16 mouse cellular contexts compared by ENCODE assay signal in genomic region chr1:82220673-82221396, GRCm38 (mm10). TPM values are rescaled to one million over a fixed set of nuclear protein-coding genes. Genes with fewer than 3 reads are reported as not detected.
DNase-seq lines count a peak whose midpoint lies in the region; ATAC-seq and TF ChIP-seq lines count a peak whose summit lies in the region.
"Had no signal": no experiment of that assay in that cellular context is flagged by ENCODE, and none has a peak within 500 bp of the region (broad histone marks: within the 10 kb centered on the region; RNA-seq: fewer than 3 reads in every experiment).

No protein-coding gene starts in this region.

- H3K36me3 ChIP-seq in hindbrain, embryonic 16.5 days (ENCODE audit: control insufficient read depth, insufficient read depth, low read length) = no peaks in the 10 kb centered on the region
- no peaks in the 10 kb centered on the region for H3K36me3 ChIP-seq in hindbrain, embryonic 13.5 days

- no peak overlapping the region for H3K27ac ChIP-seq in hindbrain, embryonic 16.5 days (ENCODE audit: low read depth, low read length)
- no peak overlapping the region for H3K27ac ChIP-seq in hindbrain, embryonic 13.5 days
- H3K27ac ChIP-seq in olfactory bulb, adult 2 months (ENCODE audit: insufficient read depth, low read depth, low read length) = 0 out of 2 replicates have a peak overlapping the region, but pooled peaks have one; percentile 29
- H3K27ac ChIP-seq: gastrocnemius, adult 2 months had no signal

- no peaks in the 10 kb centered on the region for H3K27me3 ChIP-seq in hindbrain, embryonic 16.5 days (replicated peaks; ENCODE audit: control insufficient read depth, insufficient read depth, low read length)
- H3K27me3 ChIP-seq in hindbrain, embryonic 13.5 days = no peaks in the 10 kb centered on the region

- peak; percentile 6 for DNase-seq in gastrocnemius, postnatal 14 days
- no peak for DNase-seq in gastrocnemius, postnatal 10 days
- DNase-seq in right cerebral cortex, postnatal 14 days = peak; percentile 10
- DNase-seq in right cerebral cortex, postnatal 10 days (ENCODE audit: low spot score in 2 of 2) = no peak
- no peak for DNase-seq in neural tube, embryonic 10.5 days (ENCODE audit: extremely low spot score, low spot score)
- DNase-seq: adrenal gland, adult 8-10 months; gastrocnemius, adult 2 months; kidney, adult 2 months; lung, postnatal 10 days had no signal

- H3K9me3 ChIP-seq in hindbrain, embryonic 16.5 days (ENCODE audit: control insufficient read depth, low read length) = no peaks in the 10 kb centered on the region
- no peaks in the 10 kb centered on the region for H3K9me3 ChIP-seq in hindbrain, embryonic 13.5 days

- intact Hi-C loops in gastrocnemius, postnatal 14 days (cut with DNase I; ENCODE audit: low total_unique reads) = no loop called here

- ATAC-seq in hindbrain, embryonic 16.5 days = peak; percentile 77
- no peak for ATAC-seq in hindbrain, embryonic 13.5 days (ENCODE audit: low FRiP score)
- ATAC-seq: CD4-positive, CD25-positive, alpha-beta regulatory T cell, adult 4 months had no signal

- no peak for TF ChIP-seq CTCF in olfactory bulb, adult 2 months (IDR thresholded peaks at IDR 0.05; ENCODE audit: insufficient read depth, low read depth, low read length)

- H3K4me1 ChIP-seq in hindbrain, embryonic 16.5 days (ENCODE audit: control insufficient read depth, insufficient read depth, low read depth, low read length) = no peaks in the 10 kb centered on the region
- H3K4me1 ChIP-seq in hindbrain, embryonic 13.5 days (replicated peaks) = peaks cover 11% of the 10 kb centered on the region
- peaks cover 7% of the 10 kb centered on the region for H3K4me1 ChIP-seq in olfactory bulb, adult 2 months (ENCODE audit: control insufficient read depth, insufficient read depth, low read length)

- WGBS in hindbrain, embryonic 16.5 days = 36% methylated on average over 12 of the region's 12 CpGs
- WGBS in hindbrain, embryonic 13.5 days = 39% methylated on average over 12 of the region's 12 CpGs
- 59% methylated on average over 12 of the region's 12 CpGs for WGBS in olfactory bulb, adult 2 months

- TF ChIP-seq POLR2A in olfactory bulb, adult 2 months (IDR thresholded peaks at IDR 0.05; ENCODE audit: insufficient read depth, low read depth, low read length) = no peak

- no peak overlapping the region for H3K4me2 ChIP-seq in hindbrain, embryonic 16.5 days (ENCODE audit: low read length)
- no peak overlapping the region for H3K4me2 ChIP-seq in hindbrain, embryonic 13.5 days

- no peak overlapping the region for H3K9ac ChIP-seq in hindbrain, embryonic 16.5 days (ENCODE audit: low read depth, low read length)
- no peak overlapping the region for H3K9ac ChIP-seq in hindbrain, embryonic 13.5 days

- H3K4me3 ChIP-seq in hindbrain, embryonic 16.5 days (ENCODE audit: low read length) = no peak overlapping the region
- H3K4me3 ChIP-seq in hindbrain, embryonic 13.5 days = no peak overlapping the region
- no peak overlapping the region for H3K4me3 ChIP-seq in olfactory bulb, adult 2 months (ENCODE audit: insufficient read depth, low read depth, low read length)
- H3K4me3 ChIP-seq: gastrocnemius, adult 2 months; myocyte had no signal

RNA-seq across cellular contexts. Expression of gene Gm9747, which starts 12.1 kb away (rescaled TPM):
- not detected for total RNA-seq in gastrocnemius, postnatal 14 days (2021)
- total RNA-seq in gastrocnemius, postnatal 10 days (2021) = not detected
- polyA plus RNA-seq in hindbrain, embryonic 16.5 days (2015; fragmentation: Nextera tagmentation; extraction: Ambion mirVana) = 27.2 and 33.1 TPM in 2 replicates
- 23.5 and 25.6 TPM in 2 replicates for polyA plus RNA-seq in hindbrain, embryonic 13.5 days (2015; fragmentation: Nextera tagmentation; extraction: Ambion mirVana)
- polyA plus RNA-seq in olfactory bulb, adult 2 months (2012; ENCODE audit: insufficient read depth, insufficient read length, low replicate concordance, missing spikeins) = not detected in 2 replicates
- total RNA-seq: adrenal gland, adult 8-10 months; gastrocnemius, adult 2 months; layer of hippocampus, adult 18-20 months; left cerebral cortex, postnatal 10 days had no signal
- polyA plus RNA-seq: CD4-positive, CD25-positive, alpha-beta regulatory T cell, adult 4 months; kidney, adult 2 months had no signal

Comparison
In these comparisons a context has a peak if more than half of its experiments do, and no peak if none do; other contexts are left out.
1. DNase-seq: peak in gastrocnemius, postnatal 14 days (single experiment) and right cerebral cortex, postnatal 14 days (single experiment); none in gastrocnemius, postnatal 10 days (single experiment), right cerebral cortex, postnatal 10 days (0 of 2) and neural tube, embryonic 10.5 days (single experiment).
2. RNA of gene Gm9747, which starts 12.1 kb away (polyA plus RNA-seq): 27.2 to 33.1 TPM in hindbrain, embryonic 16.5 days and 23.5 to 25.6 TPM in hindbrain, embryonic 13.5 days; not detected in olfactory bulb, adult 2 months; every median in the first group is over 10 times any median in the second.